Mouse (Mus musculus) kidney, postnatal 10 days (tissue): Measurements from ENCODE around the gene Ube2k.
"Not testable (repeated sequence)": the region's sequence is repeated elsewhere in the genome, so short reads cannot be mapped to it uniquely, and the experiment has no call there.

Experiments used
- DNase-seq: peaks from one replicate; pipeline ENCODE4 v3.0.0; 2021; ENCODE audit warnings: mixed read lengths

The Ube2k gene

GRCm38 (mm10) chr5:65536751-65537419 is at the start of gene Ube2k, which contains the start of gene Smim14:
Gene Ube2k (plus strand): TSS chr5:65537233.
Gene Smim14 (minus strand): TSS chr5:65537184.
- DNase-seq: peak; percentile 96

GRCm38 (mm10) chr5:65487381-65487780 is 49.7 kb upstream of the Ube2k start:
- no peak for DNase-seq

- peak; percentile 20 for DNase-seq
Observed at GRCm38 (mm10) chr5:65488725-65489124, 48.3 kb upstream of the Ube2k start.

GRCm38 (mm10) chr5:65489830-65490229 is 47.2 kb upstream of the Ube2k start:
- DNase-seq: no peak

GRCm38 (mm10) chr5:65491767-65492715 is 45.0 kb upstream of the Ube2k start:
- peak; percentile 81 for DNase-seq

- peak; percentile 97 for DNase-seq
Observed at GRCm38 (mm10) chr5:65492716-65493531, 44.1 kb upstream of the Ube2k start, which contains the start of gene Gm43552. Gene Gm43552 (minus strand): TSS chr5:65492833.

GRCm38 (mm10) chr5:65500231-65500630 is 36.8 kb upstream of the Ube2k start:
- DNase-seq: no peak

- no peak for DNase-seq
Observed at GRCm38 (mm10) chr5:65501407-65501806, 35.6 kb upstream of the Ube2k start.

- peak; percentile 43 for DNase-seq
Observed at GRCm38 (mm10) chr5:65505786-65506185, 31.2 kb upstream of the Ube2k start.

- no peak for DNase-seq
Observed at GRCm38 (mm10) chr5:65508395-65508794, 28.6 kb upstream of the Ube2k start.

- DNase-seq: no peak
Observed at GRCm38 (mm10) chr5:65513506-65513905, 23.5 kb upstream of the Ube2k start.

GRCm38 (mm10) chr5:65514635-65515278 is 22.3 kb upstream of the Ube2k start:
- no peak for DNase-seq

GRCm38 (mm10) chr5:65521803-65522202 is 15.2 kb upstream of the Ube2k start:
- no peak for DNase-seq

- no peak for DNase-seq
Observed at GRCm38 (mm10) chr5:65524831-65525230, 12.2 kb upstream of the Ube2k start.

GRCm38 (mm10) chr5:65525674-65526443 is 11.2 kb upstream of the Ube2k start:
- peak; percentile 36 for DNase-seq

- DNase-seq: no peak
Observed at GRCm38 (mm10) chr5:65531283-65531682, 5.8 kb upstream of the Ube2k start.

- DNase-seq: peak; percentile 10
Observed at GRCm38 (mm10) chr5:65534496-65534895, 2.5 kb upstream of the Ube2k start.

GRCm38 (mm10) chr5:65535457-65536067 is 1.5 kb upstream of the Ube2k start:
- DNase-seq: peak; percentile 27

GRCm38 (mm10) chr5:65536068-65536465 is 966 bp upstream of the Ube2k start:
- DNase-seq: not testable (repeated sequence)

GRCm38 (mm10) chr5:65537420-65538071 is 513 bp downstream of the Ube2k start:
- peak; percentile 74 for DNase-seq
